Mouse (Mus musculus): Measurements from ENCODE around the gene Cwc25.

DNA sequence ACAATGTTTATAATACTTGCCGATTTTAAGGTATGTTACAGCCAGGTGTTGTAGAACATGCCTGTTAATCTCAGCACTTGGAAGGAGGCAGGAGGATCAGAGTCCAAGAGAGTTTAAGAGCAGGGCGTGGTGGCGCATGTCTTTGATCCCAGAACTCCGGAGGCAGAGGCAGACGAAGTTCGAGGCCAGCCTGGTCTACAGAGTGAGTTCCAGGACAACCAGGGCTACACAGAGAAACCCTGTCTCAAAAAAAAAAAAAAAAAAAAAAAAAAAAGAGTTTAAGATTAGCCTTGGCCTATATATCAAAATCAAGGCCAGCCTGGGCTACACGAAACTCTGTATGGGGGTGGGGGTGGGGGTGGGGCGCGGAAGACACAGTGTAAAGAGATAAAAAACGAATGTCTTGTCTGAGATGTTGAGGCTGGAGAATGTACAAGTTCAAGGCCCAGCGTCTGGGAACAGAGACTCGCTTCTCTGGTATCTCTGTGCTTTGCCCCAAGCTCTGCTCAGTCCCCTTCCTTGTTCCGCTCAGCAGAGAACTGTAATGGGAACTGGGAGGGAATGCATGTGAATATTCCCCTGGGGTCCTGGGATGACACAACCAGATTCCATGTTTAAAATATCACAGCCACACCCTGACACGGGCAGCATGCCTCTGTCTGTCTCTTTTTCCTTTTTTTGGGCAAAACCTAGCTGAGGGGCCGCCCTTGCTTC, 31.2 kb upstream of the Cwc25 start:
- TF ChIP-seq CTCF (IDR thresholded peaks at IDR 0.05; ENCODE audit: borderline replicate concordance, extremely low read depth, insufficient read depth, insufficient read length): no peak
- no peak for TF ChIP-seq POLR2A (IDR thresholded peaks at IDR 0.05; ENCODE audit: borderline replicate concordance, extremely low read depth, insufficient read depth, insufficient read length, poor library complexity, severe bottlenecking)

All from brain, embryonic 14.5 days (tissue).